Comparison of ENCODE assay signal across 8 mouse cellular contexts in genomic region chr14:61648685-61649504, GRCm38 (mm10). TPM values are rescaled to one million over a fixed set of nuclear protein-coding genes. Genes with fewer than 3 reads are reported as not detected.
DNase-seq lines count a peak whose midpoint lies in the region; ATAC-seq lines count a peak whose summit lies in the region.

No protein-coding gene starts in this region.

- peak overlapping the region; percentile 91 for H3K4me3 ChIP-seq in hindbrain, embryonic 13.5 days

- H3K9ac ChIP-seq in hindbrain, embryonic 13.5 days = peak overlapping the region; percentile 88

- no peaks in the 10 kb centered on the region for H3K9me3 ChIP-seq in hindbrain, embryonic 13.5 days

- peak overlapping the region; percentile 89 for H3K4me2 ChIP-seq in hindbrain, embryonic 13.5 days

- ATAC-seq in hindbrain, embryonic 13.5 days (ENCODE audit: low FRiP score) = peak; percentile 96

- peak overlapping the region; percentile 86 for H3K27ac ChIP-seq in hindbrain, embryonic 13.5 days

- H3K4me1 ChIP-seq in hindbrain, embryonic 13.5 days (replicated peaks) = peaks cover 9% of the 10 kb centered on the region

- WGBS in hindbrain, embryonic 13.5 days = 2% methylated on average over 62 of the region's 62 CpGs

- peak; percentile 99 for DNase-seq in NIH3T3 (ENCODE audit: low read depth)
- DNase-seq in cerebellum, postnatal 10 days = peak; percentile 98 to 99
- peak; percentile 93 for DNase-seq in frontal cortex, postnatal 10 days (ENCODE audit: low spot score in 2 of 2)
- peak; percentile 87 to 93 for DNase-seq in layer of hippocampus, postnatal 25 days (ENCODE audit: extremely low spot score in 1 of 2, low spot score in 1 of 2)
- DNase-seq in lung, postnatal 25 days (ENCODE audit: low spot score) = peak; percentile 96
- DNase-seq in retina, embryonic 14.5 days (ENCODE audit: low spot score) = peak; percentile 99
- DNase-seq in thymus, postnatal 4 days = peak; percentile 98

- H3K36me3 ChIP-seq in hindbrain, embryonic 13.5 days = no peaks in the 10 kb centered on the region

- no peaks in the 10 kb centered on the region for H3K27me3 ChIP-seq in hindbrain, embryonic 13.5 days

RNA-seq across cellular contexts. Expression of gene Kcnrg, which starts 41.6 kb away (rescaled TPM):
- polyA plus RNA-seq in hindbrain, embryonic 13.5 days (2015; fragmentation: Nextera tagmentation; extraction: Ambion mirVana) = 3.6 and 4.0 TPM in 2 replicates
- under 1 TPM; 0.76 to 0.77 TPM for total RNA-seq in layer of hippocampus, postnatal 25 days (2021)

RNA-seq across cellular contexts. Expression of gene Trim13, which starts 50.8 kb away (rescaled TPM):
- 53.7 and 58.8 TPM in 2 replicates for polyA plus RNA-seq in hindbrain, embryonic 13.5 days (2015; fragmentation: Nextera tagmentation; extraction: Ambion mirVana)
- 10 to 100 TPM; 13.2 to 15.3 TPM for total RNA-seq in layer of hippocampus, postnatal 25 days (2021)

Comparison
In these comparisons a context has a peak if more than half of its experiments do, and no peak if none do; other contexts are left out.
1. Peak in every context shown above with its lines: DNase-seq, ATAC-seq, H3K4me3 ChIP-seq and H3K27ac ChIP-seq.